Mouse (Mus musculus) heart, adult 2 months (tissue): ENCODE results near the gene Utp3.

Source experiments
- CTCF ChIP-seq: fragments of 200-600 bp; IDR thresholded peaks from 2 replicates; pipeline ENCODE4 v1.8.1; 2022; ENCODE audit warnings: antibody characterized with exemption, mild to moderate bottlenecking, moderate library complexity
- EP300 ChIP-seq: fragments of 200-500 bp; IDR thresholded peaks from 2 replicates; pipeline ENCODE4 v1.6.1; 2011; ENCODE audit warnings: low read depth, low read length, control low read depth; ENCODE audit not compliant: insufficient read depth
- POLR2A ChIP-seq: fragments of 200-500 bp; IDR thresholded peaks from 2 replicates; pipeline ENCODE4 v1.6.1; 2011; ENCODE audit warnings: mild to moderate bottlenecking, low read depth, low read length, control low read depth; ENCODE audit not compliant: insufficient read depth

DNA sequence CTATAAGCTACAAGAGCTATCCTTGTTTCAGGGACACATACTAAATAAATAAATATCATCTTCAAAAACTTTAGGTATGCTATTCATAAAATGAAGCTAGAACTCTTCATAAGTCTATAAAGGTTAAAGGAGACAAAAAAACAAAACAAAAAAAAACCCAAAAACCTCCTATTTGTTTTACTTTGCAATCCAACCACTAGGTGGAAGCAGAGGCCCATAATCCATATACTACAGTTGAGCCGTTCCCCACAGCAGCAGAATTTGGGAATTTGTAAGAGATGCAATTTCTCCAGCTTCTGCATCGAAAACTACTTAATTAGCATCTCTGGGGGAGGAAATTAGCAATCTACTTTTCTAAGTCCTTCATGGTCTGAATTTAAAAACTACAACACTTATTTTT is 35.0 kb upstream of the Utp3 start:
- peak; percentile 83 for TF ChIP-seq CTCF
- no peak for TF ChIP-seq POLR2A
- TF ChIP-seq EP300, result no peak
